Mouse (Mus musculus) layer of hippocampus, postnatal 36 days (tissue): Measurements from ENCODE around the gene Irf9. TPM values are rescaled to one million over a fixed set of nuclear protein-coding genes. Genes with fewer than 3 reads are reported as not detected.

ENCODE experiments used
- total RNA-seq, 2 experiments: library from RNA; stranded (reverse); gene quantifications; 2 replicates each; pipeline ENCODE4 v1.2.3; 2021

Irf9 gene
- total RNA-seq, 2 experiments from 2014 or later: 13.9 to 16.2 TPM

Other genes starting within 250 kb of the Irf9 start
- 10 to 100 TPM; 22.0 to 23.3 TPM for gene Dhrs4, start 124.8 kb upstream of the Irf9 start, total RNA-seq
- 10 to 100 TPM; 59.2 to 60.3 TPM for gene Carmil3, start 112.9 kb upstream of the Irf9 start, total RNA-seq
- gene Cpne6, start 93.1 kb upstream of the Irf9 start, total RNA-seq: 100 to 1,000 TPM; 696 to 698 TPM
- 1 to 10 TPM; 1.6 to 5.6 TPM for gene Nrl, start 78.6 kb upstream of the Irf9 start, total RNA-seq
- 10 to 100 TPM; 42.6 to 45.8 TPM for gene Pck2, start 63.3 kb upstream of the Irf9 start, total RNA-seq
- 10 to 100 TPM; 82.5 to 83.2 TPM for gene Dcaf11, start 43.6 kb upstream of the Irf9 start, total RNA-seq
- gene A730061H03Rik, start 43.2 kb upstream of the Irf9 start, total RNA-seq: 1 to 10 TPM; 1.3 to 1.4 TPM
- gene Fitm1, start 28.0 kb upstream of the Irf9 start, total RNA-seq: not detected
- gene Psme1, start 25.4 kb upstream of the Irf9 start, total RNA-seq: 10 to 100 TPM; 50.3 to 50.4 TPM
- gene Emc9, start 18.3 kb upstream of the Irf9 start, total RNA-seq: 10 to 100 TPM; 46.1 to 50.7 TPM
- 10 to 100 TPM; 43.2 to 44.6 TPM for gene Psme2, start 12.5 kb upstream of the Irf9 start, total RNA-seq
- 10 to 100 TPM; 29.5 to 41.0 TPM for gene Rnf31, start 11.9 kb upstream of the Irf9 start, total RNA-seq
- gene Rec8, start 14.5 kb downstream of the Irf9 start, total RNA-seq: 1 to 10 TPM in 1 of 2 experiments, under 1 TPM in 1; 0.88 to 1.8 TPM
- 100 to 1,000 TPM; 108 to 119 TPM for gene Ipo4, start 32.4 kb downstream of the Irf9 start, total RNA-seq
- 1 to 10 TPM; 5.3 to 5.6 TPM for gene Gm49378, start 34.3 kb downstream of the Irf9 start, total RNA-seq
- gene Tm9sf1, start 40.2 kb downstream of the Irf9 start, total RNA-seq: 10 to 100 TPM; 43.4 to 44.3 TPM
- 1 to 10 TPM; 1.3 to 1.7 TPM for gene Tssk4, start 46.6 kb downstream of the Irf9 start, total RNA-seq
- 10 to 100 TPM; 46.4 to 49.9 TPM for gene Mdp1, start 56.9 kb downstream of the Irf9 start, total RNA-seq
- gene Gmpr2, start 68.4 kb downstream of the Irf9 start, total RNA-seq: 10 to 100 TPM; 24.4 to 27.9 TPM
- 100 to 1,000 TPM; 328 to 337 TPM for gene Nedd8, start 68.6 kb downstream of the Irf9 start, total RNA-seq
- gene Tinf2, start 78.2 kb downstream of the Irf9 start, total RNA-seq: 10 to 100 TPM; 13.0 to 13.4 TPM
- under 1 TPM in 1 of 2 experiments, not detected in 1; 0.28 TPM for gene Tgm1, start 110.4 kb downstream of the Irf9 start, total RNA-seq
- 10 to 100 TPM; 42.8 to 43.8 TPM for gene Rabggta, start 118.7 kb downstream of the Irf9 start, total RNA-seq
- 10 to 100 TPM; 82.7 to 83.2 TPM for gene Dhrs1, start 142.1 kb downstream of the Irf9 start, total RNA-seq
- gene Nop9, start 142.1 kb downstream of the Irf9 start, total RNA-seq: 10 to 100 TPM; 10.6 to 14.2 TPM
- gene Cideb, start 154.9 kb downstream of the Irf9 start, total RNA-seq: 1 to 10 TPM; 1.2 to 1.6 TPM
- gene Ltb4r2, start 157.9 kb downstream of the Irf9 start, total RNA-seq: under 1 TPM; 0.10 to 0.20 TPM
- gene Ltb4r1, start 162.4 kb downstream of the Irf9 start, total RNA-seq: not detected
- gene Adcy4, start 180.5 kb downstream of the Irf9 start, total RNA-seq: 1 to 10 TPM; 2.5 to 3.2 TPM
- 1 to 10 TPM; 1.1 to 1.9 TPM for gene Ripk3, start 185.3 kb downstream of the Irf9 start, total RNA-seq
- gene Nfatc4, start 219.6 kb downstream of the Irf9 start, total RNA-seq: 1 to 10 TPM; 1.2 to 1.9 TPM